ENCODE assay signal across 26 mouse cellular contexts in genomic region chr12:5185603-5186002, GRCm38 (mm10).
DNase-seq lines count a peak whose midpoint lies in the region; TF ChIP-seq lines count a peak whose summit lies in the region.
"Had no signal": no experiment of that assay in that cellular context is flagged by ENCODE, and none has a peak within 500 bp of the region (broad histone marks: within the 10 kb centered on the region; RNA-seq: fewer than 3 reads in every experiment).

No protein-coding gene starts in this region.

- TF ChIP-seq RAD21 in CH12.LX (IDR thresholded peaks at IDR 0.05; ENCODE audit: low read depth, low read length) = no peak

- in situ Hi-C loops in CH12.LX (cut with MboI; ENCODE audit: low pct_ligation_motif_present, low pct_unique_long_range_greater_than_20kb, low sequenced_read_pairs) = no loop called here

- intact Hi-C loops in heart, postnatal 14 days (cut with DNase I) = no loop called here

- no peaks in the 10 kb centered on the region for H3K79me2 ChIP-seq in CH12.LX (replicated peaks; ENCODE audit: control insufficient read depth, extremely low read depth, insufficient read depth, poor library complexity, severe bottlenecking)

- H3K27me3 ChIP-seq in CH12.LX (replicated peaks) = no peaks in the 10 kb centered on the region
- H3K27me3 ChIP-seq: embryonic facial prominence, embryonic 13.5 days; forebrain, embryonic 13.5 days; heart, embryonic 15.5 days; hindbrain, embryonic 12.5 days; hindbrain, embryonic 15.5 days had no signal

- no peak overlapping the region for H3K27ac ChIP-seq in CH12.LX (ENCODE audit: insufficient read depth, low read depth)
- H3K27ac ChIP-seq in embryonic fibroblast, embryonic 13.5 days (ENCODE audit: insufficient read depth, low read length) = 0 out of 2 replicates have a peak overlapping the region, but pooled peaks have one; percentile 17
- H3K27ac ChIP-seq: embryonic facial prominence, embryonic 10.5 days; embryonic facial prominence, embryonic 13.5 days; forebrain, embryonic 10.5 days; forebrain, embryonic 13.5 days; heart, embryonic 10.5 days; heart, embryonic 15.5 days; hindbrain, embryonic 12.5 days; hindbrain, embryonic 15.5 days had no signal

- TF ChIP-seq CTCF in CH12.LX (conservative IDR thresholded peaks at IDR 0.05 in 1 of 2, IDR thresholded peaks at IDR 0.05 in 1 of 2; ENCODE audit: low read depth in 2 of 2, low read length in 2 of 2) = no peak
- TF ChIP-seq CTCF in embryonic fibroblast, embryonic 13.5 days (IDR thresholded peaks at IDR 0.05; ENCODE audit: borderline replicate concordance, insufficient read depth, low read length) = no peak

- no peak for TF ChIP-seq POLR2A in CH12.LX (IDR thresholded peaks at IDR 0.05; ENCODE audit: low read depth, low read length)
- no peak for TF ChIP-seq POLR2A in embryonic fibroblast, embryonic 13.5 days (IDR thresholded peaks at IDR 0.05; ENCODE audit: low read depth, low read length)

- H3K9me3 ChIP-seq in CH12.LX (replicated peaks; ENCODE audit: low read length) = no peaks in the 10 kb centered on the region
- H3K9me3 ChIP-seq: embryonic facial prominence, embryonic 10.5 days; embryonic facial prominence, embryonic 13.5 days; forebrain, embryonic 10.5 days; forebrain, embryonic 13.5 days; heart, embryonic 10.5 days; heart, embryonic 15.5 days; hindbrain, embryonic 12.5 days; hindbrain, embryonic 15.5 days had no signal

- H3K4me2 ChIP-seq in CH12.LX (ENCODE audit: insufficient read depth, low read depth, poor library complexity, severe bottlenecking) = no peak overlapping the region
- H3K4me2 ChIP-seq: embryonic facial prominence, embryonic 13.5 days; forebrain, embryonic 13.5 days; heart, embryonic 15.5 days; hindbrain, embryonic 12.5 days; hindbrain, embryonic 15.5 days had no signal

- peak; percentile 36 for DNase-seq in gastrocnemius, adult 18-20 months (ENCODE audit: low spot score)
- DNase-seq in gastrocnemius, adult 8-10 months (ENCODE audit: low spot score in 2 of 2) = no peak
- peak; percentile 23 to 44 for DNase-seq in heart, adult 18-20 months
- no peak for DNase-seq in heart, postnatal 14 days
- peak; percentile 10 for DNase-seq in CH12.LX (ENCODE audit: extremely low read depth)
- DNase-seq in frontal cortex, postnatal 25 days (ENCODE audit: low spot score in 2 of 2) = no peak
- DNase-seq: adrenal gland, adult 2 months; adrenal gland, postnatal 14 days; cerebellum, adult 11-12 months; cerebellum, adult 8-10 months; cerebellum, postnatal 10 days; cerebellum, postnatal 36 days; embryo, embryonic 11 days; gastrocnemius, postnatal 14 days; heart, postnatal 10 days; kidney, adult 2 months had no signal

- H3K4me3 ChIP-seq in CH12.LX (replicated peaks in 1 of 3; ENCODE audit: low read depth in 2 of 3, low read length in 2 of 3, poor library complexity in 1 of 3) = no peak overlapping the region
- H3K4me3 ChIP-seq in embryonic fibroblast, embryonic 13.5 days (ENCODE audit: insufficient read depth, low read length) = no peak overlapping the region
- H3K4me3 ChIP-seq: embryonic facial prominence, embryonic 10.5 days; embryonic facial prominence, embryonic 13.5 days; forebrain, embryonic 10.5 days; forebrain, embryonic 13.5 days; heart, embryonic 10.5 days; heart, embryonic 15.5 days; hindbrain, embryonic 12.5 days; hindbrain, embryonic 15.5 days had no signal

- no peak for TF ChIP-seq EP300 in CH12.LX (IDR thresholded peaks at IDR 0.05; ENCODE audit: low read length)

- no peak overlapping the region for H3K9ac ChIP-seq in CH12.LX (ENCODE audit: insufficient read depth, low read depth)
- H3K9ac ChIP-seq: embryonic facial prominence, embryonic 13.5 days; forebrain, embryonic 13.5 days; heart, embryonic 15.5 days; hindbrain, embryonic 12.5 days; hindbrain, embryonic 15.5 days had no signal

- H3K36me3 ChIP-seq in CH12.LX (replicated peaks in 1 of 2; ENCODE audit: control insufficient read depth in 1 of 2, insufficient read depth in 1 of 2, low read length in 1 of 2) = no peaks in the 10 kb centered on the region
- H3K36me3 ChIP-seq: embryonic facial prominence, embryonic 10.5 days; embryonic facial prominence, embryonic 13.5 days; forebrain, embryonic 10.5 days; G1E; heart, embryonic 10.5 days; heart, embryonic 15.5 days; hindbrain, embryonic 12.5 days; hindbrain, embryonic 15.5 days had no signal

- dilution Hi-C loops in CH12.LX (cut with MboI; ENCODE audit: extremely low pct_ligation_motif_present, extremely low pct_unique_long_range_greater_than_20kb, low sequenced_read_pairs) = no loop called here

- peaks cover 0 to 42% of the 10 kb centered on the region in 2 experiments; a peak in 2 of 4 replicates for H3K4me1 ChIP-seq in CH12.LX (ENCODE audit: control insufficient read depth in 1 of 2, insufficient read depth in 2 of 2)
- H3K4me1 ChIP-seq in embryonic fibroblast, embryonic 13.5 days (ENCODE audit: control insufficient read depth, insufficient read depth, low read length) = peaks cover 3% of the 10 kb centered on the region; the same call in 1 of the 2 replicates

TF ChIP-seq in CH12.LX, 34 proteins besides CTCF, POLR2A, EP300 and RAD21:
- TF ChIP-seq NELFE (IDR thresholded peaks at IDR 0.05; ENCODE audit: low read depth, low read length) (no peak), MAFK (IDR thresholded peaks at IDR 0.05; ENCODE audit: insufficient replicate concordance, low read length) (no peak), ZMIZ1 (IDR thresholded peaks at IDR 0.05; ENCODE audit: low read depth, low read length) (no peak), ETS1 (conservative IDR thresholded peaks at IDR 0.05; ENCODE audit: low read depth, low read length) (no peak), MEF2A (IDR thresholded peaks at IDR 0.05; ENCODE audit: borderline replicate concordance, low read depth, low read length) (no peak), ELF1 (IDR thresholded peaks at IDR 0.05; ENCODE audit: low read depth, low read length) (no peak), MYC (IDR thresholded peaks at IDR 0.05; ENCODE audit: low read depth, low read length) (no peak), NRF1 (IDR thresholded peaks at IDR 0.05; ENCODE audit: low read depth, low read length) (no peak), IRF4 (IDR thresholded peaks at IDR 0.05; ENCODE audit: low read depth, low read length) (no peak), SMC3 (IDR thresholded peaks at IDR 0.05; ENCODE audit: low read depth, low read length) (no peak), MAZ (IDR thresholded peaks at IDR 0.05; ENCODE audit: low read depth, low read length) (no peak), BHLHE40 (IDR thresholded peaks at IDR 0.05; ENCODE audit: low read depth, low read length) (no peak), RCOR1 (conservative IDR thresholded peaks at IDR 0.05; ENCODE audit: low read depth, low read length) (no peak), ZC3H11A (IDR thresholded peaks at IDR 0.05; ENCODE audit: low read depth, low read length) (no peak)

Comparison
In these comparisons a context has a peak if more than half of its experiments do, and no peak if none do; other contexts are left out.
1. DNase-seq: peak in gastrocnemius, adult 18-20 months (single experiment), heart, adult 18-20 months (2 of 2) and CH12.LX (single experiment); none in gastrocnemius, adult 8-10 months (0 of 2), heart, postnatal 14 days (0 of 2) and frontal cortex, postnatal 25 days (0 of 2).